Mouse (Mus musculus): ENCODE data around the gene Rps11. TPM values are rescaled to one million over a fixed set of nuclear protein-coding genes. Genes with fewer than 3 reads are reported as not detected.
A peak's percentile ranks its signal among the peaks of the same experiment; 100 is the strongest.
"Not testable (repeated sequence)": the region's sequence is repeated elsewhere in the genome, so short reads cannot be mapped to it uniquely, and the experiment has no call there.

Gene Rps11
- polyA plus RNA-seq, 1 experiment from 2014 or later, result 1,711 TPM

GRCm38 (mm10) chr7:45126844-45127699 is 2.8 kb upstream of the Rps11 start:
- peak overlapping the region; percentile 89 for H3K4me3 ChIP-seq (replicated peaks)
- no peaks in the 10 kb centered on the region for H3K9me3 ChIP-seq
- peak overlapping the region; percentile 99 for H3K9ac ChIP-seq
- peak overlapping the region; percentile 87 for H3K27ac ChIP-seq
- peaks cover 26% of the 10 kb centered on the region for H3K36me3 ChIP-seq
- 37% methylated on average over 21 of the region's 21 CpGs for WGBS
- H3K4me2 ChIP-seq (replicated peaks), result peak overlapping the region; percentile 71
- peaks cover 32% of the 10 kb centered on the region for H3K4me1 ChIP-seq (replicated peaks)
- ATAC-seq, result no peak
- no peaks in the 10 kb centered on the region for H3K27me3 ChIP-seq (replicated peaks)

- H3K9me3 ChIP-seq, result no peaks in the 10 kb centered on the region
- whole genome bisulfite sequencing, result 65% methylated on average over 17 of the region's 17 CpGs
- H3K27me3 ChIP-seq (replicated peaks), result no peaks in the 10 kb centered on the region
- ATAC-seq, result no peak
- H3K4me3 ChIP-seq (replicated peaks), result peak overlapping the region; percentile 89
- H3K4me1 ChIP-seq (replicated peaks), result peaks cover 40% of the 10 kb centered on the region
- peak overlapping the region; percentile 99 for H3K9ac ChIP-seq
- peak overlapping the region; percentile 71 for H3K4me2 ChIP-seq (replicated peaks)
- peaks cover 34% of the 10 kb centered on the region for H3K36me3 ChIP-seq
- peak overlapping the region; percentile 87 for H3K27ac ChIP-seq
Observed at GRCm38 (mm10) chr7:45126147-45126843, 2.1 kb upstream of the Rps11 start.

- not testable (repeated sequence) for H3K4me3 ChIP-seq (replicated peaks); H3K27me3 ChIP-seq (replicated peaks); ATAC-seq; H3K9me3 ChIP-seq
- Histone ChIP-seq H3K27ac (peak overlapping the region; percentile 87), H3K9ac (peak overlapping the region; percentile 99), H3K36me3 (peaks cover 40% of the 10 kb centered on the region), H3K4me2 (replicated peaks) (peak overlapping the region; percentile 71), H3K4me1 (replicated peaks) (peaks cover 43% of the 10 kb centered on the region)
- WGBS, result 60% methylated on average over 5 of the region's 5 CpGs
Observed at GRCm38 (mm10) chr7:45125649-45126048, 1.4 kb upstream of the Rps11 start.

DNA sequence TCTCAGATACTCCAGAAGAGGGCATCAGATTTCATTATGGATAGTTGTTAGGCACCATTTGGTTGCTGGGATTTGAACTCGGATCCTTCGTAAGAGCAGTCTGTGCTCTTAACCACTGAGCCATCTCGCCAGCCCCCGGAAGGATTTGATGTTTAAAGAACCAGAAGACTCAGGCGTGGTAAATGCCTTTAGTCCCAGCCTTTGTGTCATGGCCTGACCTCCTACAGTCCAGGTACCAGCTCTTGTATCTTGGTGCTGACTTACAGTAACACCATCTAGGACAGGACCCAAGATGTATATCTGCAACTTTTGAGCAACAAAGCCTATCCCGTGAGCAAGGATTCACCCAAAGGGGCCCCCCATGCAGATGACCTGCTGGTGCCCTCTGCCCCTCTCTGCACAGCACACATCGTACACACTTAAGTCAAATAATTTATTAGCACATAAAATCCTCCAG is 933 bp upstream of the Rps11 start:
- 20% methylated on average over 7 of the region's 7 CpGs for WGBS
- Histone ChIP-seq H3K27ac (peak overlapping the region; percentile 90), H3K4me2 (replicated peaks) (peak overlapping the region; percentile 52), H3K4me3 (replicated peaks) (no peak overlapping the region), H3K27me3 (replicated peaks) (no peaks in the 10 kb centered on the region), H3K36me3 (peaks cover 44% of the 10 kb centered on the region), H3K9me3 (no peaks in the 10 kb centered on the region), H3K9ac (no peak overlapping the region), H3K4me1 (replicated peaks) (peaks cover 44% of the 10 kb centered on the region)
- ATAC-seq, result no peak

- H3K36me3 ChIP-seq, result peaks cover 53% of the 10 kb centered on the region
- 15% methylated on average over 12 of the region's 12 CpGs for WGBS
- H3K4me3 ChIP-seq (replicated peaks), result peak overlapping the region; percentile 86
- H3K4me2 ChIP-seq (replicated peaks), result peak overlapping the region; percentile 74
- no peaks in the 10 kb centered on the region for H3K9me3 ChIP-seq
- no peaks in the 10 kb centered on the region for H3K27me3 ChIP-seq (replicated peaks)
- peaks cover 40% of the 10 kb centered on the region for H3K4me1 ChIP-seq (replicated peaks)
- ATAC-seq, result no peak
- peak overlapping the region; percentile 87 for H3K27ac ChIP-seq
- peak overlapping the region; percentile 95 for H3K9ac ChIP-seq
Observed at GRCm38 (mm10) chr7:45123186-45123570, 1.1 kb downstream of the Rps11 start.

DNA sequence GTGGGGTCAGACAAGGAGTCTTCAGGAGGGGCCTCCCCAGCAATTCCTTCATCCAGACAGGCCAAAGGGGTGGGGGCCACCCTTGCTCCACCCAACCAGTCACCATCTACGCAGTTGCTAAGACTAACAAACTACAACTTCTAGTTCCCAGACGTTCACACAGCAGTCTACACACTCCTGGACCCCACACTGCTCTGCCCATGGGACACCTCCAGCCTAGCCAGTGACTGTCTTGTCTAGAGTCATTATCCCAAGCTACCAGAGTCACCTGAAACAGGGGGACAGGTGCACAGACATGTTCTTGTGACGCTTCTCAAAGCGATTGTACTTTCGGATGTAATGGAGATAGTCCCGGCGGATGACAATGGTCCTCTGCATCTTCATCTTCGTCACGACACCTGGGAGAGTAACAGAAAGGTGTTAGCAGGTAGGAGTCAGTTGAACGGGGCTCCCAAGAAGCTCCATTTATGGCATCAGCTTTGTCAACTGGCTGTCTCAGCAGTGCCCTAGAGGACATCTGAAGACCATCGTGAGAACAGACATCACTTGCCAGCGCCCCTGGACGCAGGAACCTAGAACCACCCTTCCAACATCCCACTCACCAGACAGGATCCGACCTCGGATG is 1.6 kb downstream of the Rps11 start:
- Histone ChIP-seq H3K9ac (peak overlapping the region; percentile 95), H3K36me3 (peaks cover 53% of the 10 kb centered on the region), H3K27me3 (replicated peaks) (no peaks in the 10 kb centered on the region), H3K27ac (peak overlapping the region; percentile 87; the same call in 1 of the 2 replicates), H3K4me2 (replicated peaks) (peak overlapping the region; percentile 74), H3K4me1 (replicated peaks) (peaks cover 40% of the 10 kb centered on the region), H3K4me3 (replicated peaks) (peak overlapping the region; percentile 86), H3K9me3 (no peaks in the 10 kb centered on the region)
- whole genome bisulfite sequencing, result 81% methylated on average over 15 of the region's 15 CpGs
- ATAC-seq, result no peak

- peak overlapping the region; percentile 23; the same call in 1 of the 2 replicates for H3K27ac ChIP-seq
- no peaks in the 10 kb centered on the region for H3K27me3 ChIP-seq (replicated peaks)
- H3K9ac ChIP-seq, result peak overlapping the region; percentile 31
- peaks cover 39% of the 10 kb centered on the region for H3K4me1 ChIP-seq (replicated peaks)
- peak overlapping the region; percentile 74 for H3K4me2 ChIP-seq (replicated peaks)
- peaks cover 50% of the 10 kb centered on the region for H3K36me3 ChIP-seq
- no peak for ATAC-seq
- no peak overlapping the region for H3K4me3 ChIP-seq (replicated peaks)
- H3K9me3 ChIP-seq, result no peaks in the 10 kb centered on the region
Observed at GRCm38 (mm10) chr7:45121966-45122365, 2.3 kb downstream of the Rps11 start.

- Histone ChIP-seq H3K27ac (peak overlapping the region; percentile 23; the same call in 1 of the 2 replicates), H3K9ac (peak overlapping the region; percentile 31), H3K4me1 (replicated peaks) (peaks cover 33% of the 10 kb centered on the region), H3K4me3 (replicated peaks) (no peak overlapping the region), H3K9me3 (no peaks in the 10 kb centered on the region), H3K36me3 (peaks cover 45% of the 10 kb centered on the region), H3K27me3 (replicated peaks) (no peaks in the 10 kb centered on the region), H3K4me2 (replicated peaks) (peak overlapping the region; percentile 74)
- 47% methylated on average over 8 of the region's 8 CpGs for WGBS
- no peak for ATAC-seq
Observed at GRCm38 (mm10) chr7:45121404-45121803, 2.8 kb downstream of the Rps11 start.

- no peak overlapping the region for H3K4me2 ChIP-seq (replicated peaks)
- H3K9me3 ChIP-seq, result no peaks in the 10 kb centered on the region
- H3K27me3 ChIP-seq (replicated peaks), result no peaks in the 10 kb centered on the region
- H3K9ac ChIP-seq, result no peak overlapping the region
- peaks cover 32% of the 10 kb centered on the region for H3K36me3 ChIP-seq
- H3K4me3 ChIP-seq (replicated peaks), result no peak overlapping the region
- H3K4me1 ChIP-seq (replicated peaks), result peaks cover 25% of the 10 kb centered on the region
- ATAC-seq, result no peak
- no peak overlapping the region for H3K27ac ChIP-seq
- WGBS, result 76% methylated on average over 5 of the region's 5 CpGs
Observed at GRCm38 (mm10) chr7:45119780-45120709, 4.2 kb downstream of the Rps11 start.

DNA sequence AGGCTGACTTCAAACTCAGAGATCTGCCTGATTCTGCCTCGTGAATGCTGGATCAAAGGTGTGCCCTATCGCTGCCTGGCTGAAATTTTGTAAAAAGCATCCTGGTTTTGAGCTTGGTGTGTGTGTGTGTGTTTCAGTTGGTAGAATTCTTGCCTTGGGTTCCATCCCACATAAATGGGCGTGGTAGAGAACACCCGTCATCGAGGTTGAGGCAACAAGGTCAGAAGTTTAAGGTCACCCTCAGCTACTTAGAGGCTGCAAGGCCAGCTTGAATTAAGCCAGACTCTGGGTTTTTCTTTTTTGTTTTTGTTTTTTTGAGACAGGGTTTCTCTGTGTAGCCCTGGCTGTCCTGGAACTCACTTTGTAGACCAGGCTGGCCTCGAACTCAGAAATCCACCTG is 5.9 kb downstream of the Rps11 start:
- H3K9me3 ChIP-seq, result no peaks in the 10 kb centered on the region
- 0 out of 2 replicates have a peak overlapping the region, but pooled peaks have one; percentile 17 for H3K27ac ChIP-seq
- H3K4me1 ChIP-seq (replicated peaks), result peaks cover 25% of the 10 kb centered on the region
- ATAC-seq, result no peak
- H3K27me3 ChIP-seq (replicated peaks), result no peaks in the 10 kb centered on the region
- H3K36me3 ChIP-seq, result peaks cover 32% of the 10 kb centered on the region
- H3K9ac ChIP-seq, result no peak overlapping the region
- H3K4me2 ChIP-seq (replicated peaks), result no peak overlapping the region
- 83% methylated on average over 6 of the region's 6 CpGs for WGBS
- H3K4me3 ChIP-seq (replicated peaks), result no peak overlapping the region

GRCm38 (mm10) chr7:45117566-45117965 is 6.7 kb downstream of the Rps11 start:
- H3K36me3 ChIP-seq, result peaks cover 31% of the 10 kb centered on the region
- WGBS, result 71% methylated on average over 8 of the region's 8 CpGs
- H3K27ac ChIP-seq, result 0 out of 2 replicates have a peak overlapping the region, but pooled peaks have one; percentile 17
- no peak overlapping the region for H3K4me3 ChIP-seq (replicated peaks)
- H3K9me3 ChIP-seq, result no peaks in the 10 kb centered on the region
- H3K9ac ChIP-seq, result no peak overlapping the region
- no peak for ATAC-seq
- peaks cover 18% of the 10 kb centered on the region for H3K4me1 ChIP-seq (replicated peaks)
- no peak overlapping the region for H3K4me2 ChIP-seq (replicated peaks)
- no peaks in the 10 kb centered on the region for H3K27me3 ChIP-seq (replicated peaks)

Measured in intestine, embryonic 15.5 days (tissue).